17 mouse cellular contexts compared by ENCODE assay signal in the genomic region with DNA sequence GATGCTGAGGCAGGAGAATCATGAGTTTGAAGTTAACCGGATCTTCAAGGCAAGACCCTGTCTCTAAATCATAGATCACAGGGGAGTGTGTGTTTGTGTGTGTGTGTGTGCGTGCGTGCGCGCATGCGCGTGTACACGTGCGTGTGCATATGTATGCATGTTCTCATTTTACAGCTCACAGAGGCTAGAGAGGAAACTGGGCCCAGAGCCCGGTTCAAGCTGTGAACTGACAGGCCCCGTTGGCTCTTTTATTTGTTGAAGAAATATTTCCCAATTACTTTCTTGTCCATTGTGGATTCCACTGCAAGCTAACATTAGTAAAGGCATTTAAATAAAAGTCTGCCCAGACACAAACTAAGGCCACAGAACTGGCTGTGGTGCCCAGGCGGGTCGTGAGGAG.
DNase-seq lines count a peak whose midpoint lies in the region; ATAC-seq lines count a peak whose summit lies in the region.
"Had no signal": no experiment of that assay in that cellular context is flagged by ENCODE, and none has a peak within 500 bp of the region (broad histone marks: within the 10 kb centered on the region; RNA-seq: fewer than 3 reads in every experiment).

No protein-coding gene starts in this region.

- no peaks in the 10 kb centered on the region for H3K27me3 ChIP-seq in forebrain, embryonic 12.5 days
- no peaks in the 10 kb centered on the region for H3K27me3 ChIP-seq in forebrain, embryonic 13.5 days
- H3K27me3 ChIP-seq in lung, embryonic 16.5 days (ENCODE audit: control insufficient read depth, insufficient read depth, low read depth, low read length) = no peaks in the 10 kb centered on the region
- no peaks in the 10 kb centered on the region for H3K27me3 ChIP-seq in forebrain, embryonic 16.5 days (replicated peaks; ENCODE audit: control insufficient read depth, insufficient read depth, low read length)
- no peaks in the 10 kb centered on the region for H3K27me3 ChIP-seq in neural tube, embryonic 13.5 days
- H3K27me3 ChIP-seq: embryonic facial prominence, embryonic 13.5 days; limb, embryonic 13.5 days had no signal

- no peak overlapping the region for H3K9ac ChIP-seq in forebrain, embryonic 12.5 days
- no peak overlapping the region for H3K9ac ChIP-seq in forebrain, embryonic 13.5 days
- no peak overlapping the region for H3K9ac ChIP-seq in lung, embryonic 16.5 days (ENCODE audit: low read length)
- H3K9ac ChIP-seq in forebrain, embryonic 16.5 days (replicated peaks; ENCODE audit: low read depth, low read length) = no peak overlapping the region
- H3K9ac ChIP-seq in neural tube, embryonic 13.5 days = no peak overlapping the region
- H3K9ac ChIP-seq: embryonic facial prominence, embryonic 13.5 days; limb, embryonic 13.5 days had no signal

- H3K9me3 ChIP-seq in forebrain, embryonic 12.5 days = no peaks in the 10 kb centered on the region
- H3K9me3 ChIP-seq in forebrain, embryonic 13.5 days (replicated peaks) = no peaks in the 10 kb centered on the region
- no peaks in the 10 kb centered on the region for H3K9me3 ChIP-seq in lung, embryonic 16.5 days (ENCODE audit: control insufficient read depth, low read length)
- H3K9me3 ChIP-seq in forebrain, embryonic 16.5 days (ENCODE audit: control insufficient read depth, low read length) = no peaks in the 10 kb centered on the region
- H3K9me3 ChIP-seq in neural tube, embryonic 13.5 days = no peaks in the 10 kb centered on the region
- H3K9me3 ChIP-seq: embryonic facial prominence, embryonic 13.5 days; limb, embryonic 13.5 days; megakaryocyte, embryonic 14.5 days had no signal

- ATAC-seq in forebrain, embryonic 12.5 days (ENCODE audit: low FRiP score) = no peak
- no peak for ATAC-seq in forebrain, embryonic 13.5 days
- ATAC-seq in lung, embryonic 16.5 days (ENCODE audit: low read depth) = 0 out of 2 replicates have a peak, but pooled peaks have one; percentile 20
- ATAC-seq in forebrain, embryonic 16.5 days = no peak
- peak; percentile 56; the same call in 1 of the 2 replicates for ATAC-seq in neural tube, embryonic 13.5 days (ENCODE audit: low read depth)
- ATAC-seq: CD4-positive, CD25-positive, alpha-beta regulatory T cell, adult 4 months had no signal

- WGBS in forebrain, embryonic 12.5 days = 87% methylated on average over 13 of the region's 13 CpGs
- WGBS in forebrain, embryonic 13.5 days = 77% methylated on average over 13 of the region's 13 CpGs
- WGBS in lung, embryonic 16.5 days = 74% methylated on average over 13 of the region's 13 CpGs
- WGBS in forebrain, embryonic 16.5 days = 66% methylated on average over 13 of the region's 13 CpGs
- WGBS in neural tube, embryonic 13.5 days = 71% methylated on average over 13 of the region's 13 CpGs

- DNase-seq in lung, postnatal 36 days = no peak
- no peak for DNase-seq in heart, adult 9 months (ENCODE audit: low spot score in 2 of 2)
- DNase-seq in right cerebral cortex, adult 2 months (ENCODE audit: low spot score in 2 of 2) = no peak
- DNase-seq: adrenal gland, postnatal 10 days; heart, adult 11 months; heart, postnatal 36 days; kidney, adult 8-10 months had no signal

- H3K4me2 ChIP-seq in forebrain, embryonic 12.5 days = no peak overlapping the region
- no peak overlapping the region for H3K4me2 ChIP-seq in forebrain, embryonic 13.5 days
- no peak overlapping the region for H3K4me2 ChIP-seq in lung, embryonic 16.5 days (ENCODE audit: low read depth, low read length)
- H3K4me2 ChIP-seq in forebrain, embryonic 16.5 days (ENCODE audit: low read length) = no peak overlapping the region
- no peak overlapping the region for H3K4me2 ChIP-seq in neural tube, embryonic 13.5 days
- H3K4me2 ChIP-seq: embryonic facial prominence, embryonic 13.5 days; limb, embryonic 13.5 days had no signal

- H3K27ac ChIP-seq in forebrain, embryonic 12.5 days = 0 out of 2 replicates have a peak overlapping the region, but pooled peaks have one; percentile 8
- no peak overlapping the region for H3K27ac ChIP-seq in forebrain, embryonic 13.5 days
- no peak overlapping the region for H3K27ac ChIP-seq in lung, embryonic 16.5 days (ENCODE audit: low read length)
- 0 out of 2 replicates have a peak overlapping the region, but pooled peaks have one; percentile 20 for H3K27ac ChIP-seq in forebrain, embryonic 16.5 days (ENCODE audit: low read length)
- peak overlapping the region; percentile 50; the same call in 1 of the 2 replicates for H3K27ac ChIP-seq in neural tube, embryonic 13.5 days (replicated peaks)
- H3K27ac ChIP-seq: embryonic facial prominence, embryonic 13.5 days; stomach, postnatal 0 days had no signal

- no peaks in the 10 kb centered on the region for H3K36me3 ChIP-seq in forebrain, embryonic 12.5 days (replicated peaks)
- H3K36me3 ChIP-seq in forebrain, embryonic 13.5 days (ENCODE audit: poor library complexity, severe bottlenecking) = no peaks in the 10 kb centered on the region
- H3K36me3 ChIP-seq in lung, embryonic 16.5 days (ENCODE audit: control insufficient read depth, insufficient read depth, low read length) = no peaks in the 10 kb centered on the region
- H3K36me3 ChIP-seq in forebrain, embryonic 16.5 days (ENCODE audit: control insufficient read depth, insufficient read depth) = no peaks in the 10 kb centered on the region
- no peaks in the 10 kb centered on the region for H3K36me3 ChIP-seq in neural tube, embryonic 13.5 days
- H3K36me3 ChIP-seq: embryonic facial prominence, embryonic 13.5 days; limb, embryonic 13.5 days had no signal

- H3K4me1 ChIP-seq in forebrain, embryonic 12.5 days = peaks cover 11% of the 10 kb centered on the region
- H3K4me1 ChIP-seq in forebrain, embryonic 13.5 days = peaks cover 10% of the 10 kb centered on the region; the same call in 1 of the 2 replicates
- H3K4me1 ChIP-seq in lung, embryonic 16.5 days (replicated peaks; ENCODE audit: control insufficient read depth, insufficient read depth, low read length) = no peaks in the 10 kb centered on the region; the same call in 1 of the 2 replicates
- no peaks in the 10 kb centered on the region for H3K4me1 ChIP-seq in forebrain, embryonic 16.5 days (replicated peaks; ENCODE audit: control insufficient read depth, insufficient read depth, low read length)
- H3K4me1 ChIP-seq in neural tube, embryonic 13.5 days (replicated peaks) = peaks cover 13% of the 10 kb centered on the region; the same call in 1 of the 2 replicates
- H3K4me1 ChIP-seq: embryonic facial prominence, embryonic 13.5 days had no signal

- no peak overlapping the region for H3K4me3 ChIP-seq in forebrain, embryonic 12.5 days (replicated peaks)
- no peak overlapping the region for H3K4me3 ChIP-seq in forebrain, embryonic 13.5 days
- H3K4me3 ChIP-seq in lung, embryonic 16.5 days (ENCODE audit: low read length) = no peak overlapping the region
- H3K4me3 ChIP-seq in forebrain, embryonic 16.5 days (replicated peaks; ENCODE audit: low read length) = no peak overlapping the region
- no peak overlapping the region for H3K4me3 ChIP-seq in neural tube, embryonic 13.5 days
- H3K4me3 ChIP-seq: embryonic facial prominence, embryonic 13.5 days; limb, embryonic 13.5 days; megakaryocyte, embryonic 14.5 days had no signal

Comparison
In these comparisons a context has a peak if more than half of its experiments do, and no peak if none do; other contexts are left out.
1. H3K27ac ChIP-seq: peak in forebrain, embryonic 12.5 days (single experiment), forebrain, embryonic 16.5 days (single experiment) and neural tube, embryonic 13.5 days (single experiment); none in forebrain, embryonic 13.5 days (single experiment) and lung, embryonic 16.5 days (single experiment).
2. ATAC-seq: peak in lung, embryonic 16.5 days (single experiment) and neural tube, embryonic 13.5 days (single experiment); none in forebrain, embryonic 12.5 days (single experiment), forebrain, embryonic 13.5 days (single experiment) and forebrain, embryonic 16.5 days (single experiment).